Mouse (Mus musculus) ovary, postnatal 14 days (tissue): ENCODE measurements at regions not wholly inside any gene's neighbourhood (a gene's known extent, or its start where the extent isn't known, plus 50 kb on each side); places are given as distances from the start of the nearest gene placed in this dataset.

ENCODE experiments used
- DNase-seq: peaks from one replicate; pipeline ENCODE4 v3.0.0; 2022; ENCODE audit warnings: low spot score

DNA sequence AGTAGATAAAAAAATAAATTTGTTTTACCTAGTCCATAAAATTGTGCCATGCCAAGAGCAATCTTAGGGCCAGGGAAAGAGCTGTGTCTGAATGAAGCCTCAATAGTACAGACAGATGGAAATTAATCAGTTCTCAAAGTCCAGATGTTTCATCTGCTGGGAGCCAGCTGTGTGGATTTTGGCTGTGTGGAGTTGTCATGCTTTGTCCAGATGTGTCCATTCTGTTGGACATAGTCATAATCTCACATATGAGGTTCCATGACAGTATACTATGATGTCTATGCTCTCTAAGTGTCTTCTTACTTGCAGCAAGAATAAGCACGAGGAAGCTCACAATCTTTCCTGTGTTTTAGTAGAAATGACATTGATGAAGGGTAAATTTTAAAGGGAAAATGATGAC lies 105.8 kb upstream of the 4933415F23Rik start:
- DNase-seq, result no peak

DNA sequence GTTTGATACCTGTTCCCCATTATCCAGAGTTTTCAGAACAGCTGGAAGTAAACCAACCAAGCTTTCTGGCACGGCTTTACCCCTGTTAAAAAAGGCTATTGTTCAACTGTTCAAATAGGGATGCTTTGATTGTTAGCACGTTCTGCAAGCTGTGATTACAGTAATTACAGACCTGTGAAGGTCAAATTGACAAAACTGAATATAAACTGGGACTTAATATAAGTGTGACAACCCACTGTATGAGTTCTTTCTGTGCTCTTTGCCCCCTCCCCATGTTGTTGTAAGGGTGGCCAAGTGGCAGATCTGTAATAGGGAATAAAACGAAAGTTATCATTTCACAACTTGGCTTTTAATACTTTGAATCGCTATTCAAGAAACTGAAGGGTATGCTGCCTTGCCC lies 105.0 kb upstream of the 4933415F23Rik start:
- DNase-seq, result no peak

DNA sequence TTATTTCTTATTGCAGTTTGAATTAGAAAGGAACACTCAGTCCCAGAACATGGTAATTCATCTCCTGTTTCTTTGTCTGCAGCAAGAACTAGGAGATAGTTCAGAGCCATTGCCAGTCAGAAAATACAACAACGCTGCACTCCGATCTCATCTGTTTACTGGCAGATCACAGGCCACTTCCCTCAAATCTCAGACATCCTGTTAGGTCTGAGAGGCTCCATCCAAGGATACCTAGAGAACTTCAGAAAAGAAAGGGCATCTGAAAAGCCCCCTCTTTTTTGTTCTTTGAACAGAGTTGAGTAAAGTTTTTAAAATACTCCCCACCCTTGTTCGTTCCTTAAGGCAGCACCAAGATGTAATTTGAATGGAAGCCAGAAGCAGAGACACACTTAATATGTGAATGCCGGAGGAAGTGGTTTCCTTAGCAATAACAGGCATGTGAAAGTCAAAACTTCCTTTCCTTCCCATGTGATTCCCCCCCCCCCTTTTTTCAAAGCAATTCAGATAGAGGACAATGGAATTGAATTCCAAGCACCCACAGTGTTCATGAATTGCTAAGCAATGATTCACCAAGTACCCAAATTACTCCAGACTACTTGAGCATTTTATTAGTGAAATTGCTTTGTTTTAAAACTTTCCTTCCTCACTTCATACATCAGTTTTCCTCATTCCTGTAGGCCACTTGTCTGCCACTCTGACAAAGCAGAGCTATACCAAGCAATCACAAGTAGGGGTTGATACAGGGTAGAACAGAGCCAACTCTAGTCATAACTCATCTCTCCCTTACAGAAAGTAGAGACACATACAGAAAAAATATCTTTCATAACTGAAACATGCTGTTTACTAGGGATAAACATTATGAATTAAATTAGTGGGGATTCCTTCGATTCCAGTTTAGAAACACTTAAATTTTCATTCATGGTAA lies 100.7 kb upstream of the 4933415F23Rik start:
- DNase-seq, result no peak

DNA sequence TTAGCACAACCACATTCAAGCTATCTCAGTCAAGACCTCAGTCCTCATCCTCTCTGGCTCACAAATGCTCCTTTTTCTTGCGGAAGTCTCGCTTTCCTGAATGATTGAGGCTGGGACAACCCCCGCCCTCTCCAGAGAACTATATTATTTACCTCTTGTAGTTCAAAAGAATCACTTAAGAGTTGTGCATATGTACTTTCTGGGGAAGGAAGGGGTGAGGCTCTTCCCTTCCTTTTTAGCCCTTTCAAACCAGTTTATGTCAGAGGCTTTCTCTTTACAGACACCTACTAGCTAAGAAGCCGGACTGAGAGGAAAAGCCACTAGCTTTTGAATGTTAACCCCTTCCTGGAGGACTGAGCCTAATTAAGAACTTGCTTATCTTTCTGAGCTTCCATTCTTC lies 98.4 kb upstream of the 4933415F23Rik start:
- DNase-seq, result no peak

DNA sequence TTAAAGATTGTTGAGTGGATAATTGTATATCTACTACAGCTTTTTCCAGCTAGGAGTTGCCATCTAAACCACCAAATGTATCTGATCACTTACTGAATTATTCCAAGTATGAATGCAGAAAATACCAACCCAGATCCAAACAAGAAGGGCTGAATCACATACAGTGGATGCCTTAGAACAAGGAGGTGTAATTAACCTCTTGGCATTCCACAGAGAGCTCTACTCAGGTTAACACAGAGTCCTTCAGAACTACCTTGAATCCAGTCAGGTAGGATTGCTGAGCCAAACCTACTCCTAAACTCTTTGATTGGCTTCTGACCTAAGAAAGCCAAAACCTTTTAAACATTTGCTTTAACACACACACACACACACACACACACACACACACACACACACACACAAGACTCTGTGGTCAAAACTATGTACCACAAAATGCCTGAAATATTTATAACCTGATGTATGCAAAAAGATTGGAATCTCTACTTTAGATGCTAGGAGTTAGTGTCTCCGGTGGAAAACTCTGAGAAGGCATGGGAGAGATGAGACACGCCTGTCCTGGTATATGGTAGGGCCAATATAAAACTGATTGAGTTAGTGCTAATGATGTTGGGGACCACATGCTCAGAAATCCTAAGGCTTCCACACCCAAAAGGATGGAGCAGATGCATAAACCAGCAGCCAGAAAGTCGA lies 88.4 kb upstream of the 4933415F23Rik start:
- DNase-seq, result no peak

DNA sequence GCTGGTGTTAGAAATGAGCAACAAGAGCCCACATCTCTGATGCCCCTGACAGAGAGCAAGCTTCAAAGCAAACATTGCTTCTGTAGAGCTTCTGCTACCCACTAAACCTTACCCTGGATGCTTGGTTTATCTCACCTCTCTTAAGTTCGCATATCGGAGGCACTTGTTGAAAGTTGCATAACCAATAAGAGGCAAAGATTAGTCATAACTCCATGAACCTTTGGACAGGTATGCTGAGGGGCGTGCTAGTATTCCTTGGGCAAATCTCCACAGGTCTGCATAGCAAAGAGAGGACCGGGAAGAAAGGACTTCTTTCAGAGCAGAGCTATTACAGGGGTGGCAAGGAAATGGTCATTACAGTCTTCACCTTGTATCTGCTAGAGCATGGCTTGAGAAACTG lies 87.7 kb upstream of the 4933415F23Rik start:
- DNase-seq, result no peak

DNA sequence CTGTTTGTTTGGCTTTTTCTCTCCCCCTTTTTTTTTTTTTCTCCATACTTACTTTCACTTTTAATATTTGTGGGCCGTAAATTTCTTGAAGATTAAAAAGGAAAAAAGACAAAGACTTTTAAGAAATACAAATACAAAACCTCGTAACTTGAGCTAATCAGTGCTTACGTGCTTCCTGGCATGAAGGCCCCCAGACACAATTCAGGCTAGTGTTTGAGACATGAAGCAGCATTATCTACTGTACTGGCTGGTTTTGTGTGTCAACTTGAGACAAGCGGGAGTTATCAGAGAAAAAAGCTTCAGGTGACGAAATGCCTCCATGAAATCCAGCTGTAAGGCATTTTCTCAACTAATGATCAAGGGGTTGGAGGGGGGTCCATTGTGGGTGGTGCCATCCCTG lies 86.2 kb upstream of the 4933415F23Rik start:
- no peak for DNase-seq

DNA sequence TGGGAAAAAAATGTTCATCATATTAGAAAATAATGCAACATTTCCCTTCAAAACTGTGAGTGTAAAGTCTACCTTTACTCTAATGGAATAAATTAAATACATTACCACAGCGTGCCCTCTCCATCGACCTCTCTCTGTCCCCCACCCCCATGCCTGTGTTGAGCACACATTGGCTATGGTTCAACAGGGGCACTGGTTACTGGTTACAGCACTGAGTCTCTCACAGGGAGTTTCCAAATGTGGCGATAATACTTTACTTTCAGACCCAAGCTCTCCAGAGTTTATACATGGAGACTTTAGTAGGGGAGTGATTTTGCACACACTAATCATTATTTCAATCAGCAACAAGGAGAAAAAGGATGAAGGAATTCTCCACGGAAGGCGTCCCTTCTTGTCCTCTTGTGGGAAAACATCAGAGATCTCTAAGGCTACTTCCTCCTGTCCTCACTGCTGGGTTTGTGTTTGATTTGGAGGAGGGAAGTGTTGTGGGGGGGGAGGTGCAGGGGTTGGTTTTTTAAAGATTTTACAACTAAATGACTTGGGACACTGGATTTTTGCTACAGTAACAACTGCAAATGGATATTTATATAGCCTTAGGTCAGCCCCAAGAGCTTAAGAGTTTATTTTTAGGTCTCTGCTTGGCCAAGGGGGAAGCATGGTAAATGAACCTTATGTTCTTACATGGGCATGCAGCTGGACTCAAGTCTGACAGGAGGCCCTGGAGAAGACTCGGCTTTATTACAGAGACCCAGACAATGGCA lies 85.6 kb upstream of the 4933415F23Rik start:
- DNase-seq, result no peak

DNA sequence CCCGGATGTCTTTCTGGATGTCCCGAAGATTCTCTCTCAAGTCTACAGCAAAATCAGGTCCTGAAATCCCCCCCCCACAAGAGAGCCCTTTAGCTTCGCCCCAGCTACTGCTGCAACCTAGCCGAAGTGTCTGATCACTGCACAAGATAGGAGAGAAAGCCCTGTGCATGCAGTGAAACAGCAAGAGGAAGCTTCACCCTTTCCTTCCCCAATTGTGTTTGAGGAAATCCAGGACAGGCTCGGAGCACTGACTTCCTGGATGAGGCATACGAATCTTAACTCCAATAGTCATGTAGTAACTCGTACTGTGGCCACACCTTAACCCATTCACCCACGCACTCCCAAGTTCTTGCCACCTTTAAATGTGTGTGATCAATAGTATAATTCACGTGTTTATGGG lies 82.7 kb upstream of the 4933415F23Rik start:
- DNase-seq, result no peak

DNA sequence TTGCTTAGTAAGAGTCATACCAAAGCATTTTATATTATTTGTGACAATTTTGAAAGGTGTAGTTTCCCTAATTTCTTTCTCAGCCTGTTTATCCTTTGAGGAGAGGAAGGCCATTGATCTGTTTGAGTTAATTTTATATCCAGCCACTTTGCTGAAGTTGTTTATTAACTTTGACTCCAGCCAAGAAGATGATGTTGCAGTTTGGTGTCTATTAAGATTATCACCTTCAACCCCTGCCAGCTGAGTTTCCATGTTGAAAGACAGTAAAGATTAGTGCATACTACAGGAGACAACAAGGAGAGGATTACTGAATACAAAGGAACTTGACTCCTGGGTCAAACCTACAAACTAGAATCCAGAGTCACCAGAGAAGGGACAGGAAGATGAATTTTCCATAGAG lies 80.5 kb upstream of the 4933415F23Rik start:
- DNase-seq, result no peak

DNA sequence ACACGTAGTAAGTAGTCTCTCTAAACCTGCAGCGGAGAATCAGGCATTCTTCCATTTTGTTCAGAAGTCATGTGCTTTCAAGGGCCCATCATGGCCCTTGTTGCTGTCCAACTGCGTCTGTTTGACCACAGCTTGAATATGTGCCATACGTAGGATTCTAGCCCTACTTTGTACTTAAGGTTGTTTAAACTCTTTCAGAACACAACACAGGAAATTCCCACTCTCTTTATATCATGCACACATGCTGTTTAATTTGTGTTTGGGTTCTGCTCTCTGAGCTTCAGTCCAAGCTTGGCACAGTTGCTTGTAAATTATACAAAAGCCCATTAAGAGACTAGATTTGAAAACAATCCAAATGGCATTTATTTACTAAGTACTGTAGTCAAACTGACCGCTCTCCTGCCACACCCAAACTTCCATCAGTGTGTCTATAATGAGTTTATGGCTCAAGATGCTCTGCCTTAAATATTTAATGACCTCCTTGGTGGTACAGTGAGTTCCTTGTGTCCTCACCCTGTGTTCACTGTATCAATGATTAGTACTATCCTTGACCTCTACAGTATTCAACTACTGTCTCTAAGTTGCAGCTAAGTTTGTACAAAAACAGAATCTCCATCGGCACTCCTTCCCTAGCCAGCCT lies 76.4 kb upstream of the 4933415F23Rik start:
- DNase-seq, result no peak

DNA sequence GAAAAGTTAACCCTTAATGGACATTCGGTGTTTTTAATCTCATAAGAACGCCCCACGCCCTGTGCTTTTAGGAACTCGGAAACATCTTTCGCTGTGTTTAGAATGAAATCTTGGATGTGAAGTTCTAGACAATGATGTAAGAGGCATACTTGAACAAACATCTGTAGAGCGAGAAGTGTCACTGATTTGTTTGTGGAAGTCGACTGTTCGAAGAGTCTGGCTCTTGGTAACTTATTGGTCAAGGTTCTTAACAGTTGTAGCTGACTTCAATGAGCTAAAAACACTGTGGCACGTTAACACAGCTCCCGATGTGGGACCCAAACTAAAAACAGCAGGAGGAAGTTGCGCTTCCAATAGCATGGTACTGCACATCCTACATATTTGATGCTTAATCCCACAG lies 72.0 kb upstream of the 4933415F23Rik start:
- DNase-seq, result no peak

DNA sequence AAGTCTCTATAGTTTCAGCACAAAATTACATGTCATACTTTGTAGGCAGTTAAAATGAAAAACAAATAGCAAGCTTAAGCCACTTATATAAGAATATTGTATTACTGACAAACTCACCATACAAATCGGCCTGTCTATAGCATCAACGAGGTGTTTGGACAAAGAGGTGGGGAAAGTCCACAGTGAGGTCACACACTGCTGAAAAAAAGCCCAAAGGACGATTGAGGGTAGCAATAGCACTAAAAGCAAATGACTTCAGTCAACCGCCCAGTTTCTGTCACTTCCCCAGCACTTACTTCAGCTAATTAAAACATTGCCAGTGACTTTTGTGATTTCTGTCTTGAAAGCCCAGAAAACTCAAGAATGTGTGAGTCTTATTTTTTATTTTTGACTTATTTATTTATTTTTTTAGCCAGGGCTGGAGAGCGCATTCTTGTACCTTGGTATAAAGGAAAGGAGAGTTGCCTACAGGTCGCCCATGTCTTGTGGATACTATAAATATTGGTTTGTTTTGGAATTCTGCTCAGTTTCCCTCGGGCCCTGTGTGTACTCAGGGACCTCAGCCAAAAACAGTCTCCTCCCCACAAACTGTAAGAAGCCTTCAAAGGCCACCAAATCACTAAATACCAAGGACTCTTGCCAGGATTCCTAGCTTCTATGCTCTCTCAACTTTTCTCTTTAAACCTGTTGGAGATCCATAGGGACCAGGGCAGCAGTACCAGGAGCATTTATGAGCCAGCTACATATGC lies 71.2 kb upstream of the 4933415F23Rik start:
- no peak for DNase-seq

DNA sequence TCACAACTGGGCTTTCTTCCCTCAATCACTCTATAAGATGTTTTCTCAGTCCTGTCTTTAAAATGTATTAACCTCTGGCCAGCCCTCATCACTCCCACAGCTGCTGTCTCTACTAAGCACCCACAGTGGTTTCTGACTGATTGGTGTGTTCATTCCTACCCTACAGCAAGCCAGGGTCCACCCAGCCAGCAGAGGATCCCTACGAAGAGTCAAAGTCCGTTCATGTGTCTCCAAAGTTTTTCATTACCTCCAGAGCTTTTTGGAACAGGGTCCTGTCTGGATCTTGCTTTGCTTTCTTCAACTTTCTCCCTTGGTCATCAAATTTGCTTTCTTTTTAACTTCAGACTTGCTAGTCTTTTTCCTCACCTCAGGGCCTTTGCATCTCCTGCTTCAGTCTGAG lies 69.3 kb upstream of the 4933415F23Rik start:
- DNase-seq, result no peak

DNA sequence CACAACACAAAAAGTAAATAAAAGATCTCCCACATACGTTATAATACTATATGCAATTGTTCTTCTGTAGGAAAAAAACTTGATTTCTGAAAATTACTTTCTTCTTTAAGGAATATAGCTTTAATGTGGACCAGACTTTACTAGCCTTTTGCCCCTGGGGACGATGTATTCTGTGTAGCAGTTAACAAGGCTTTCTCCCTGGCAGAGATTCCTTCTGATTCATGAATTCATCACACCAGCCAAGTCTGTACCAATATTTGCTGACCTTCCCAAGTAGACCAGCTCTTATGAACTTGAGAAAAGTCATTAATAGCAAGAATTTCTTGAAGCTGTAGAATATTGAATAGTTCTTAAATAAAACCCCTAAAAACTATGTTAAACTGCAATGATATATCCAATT lies 68.7 kb upstream of the 4933415F23Rik start:
- DNase-seq, result no peak

DNA sequence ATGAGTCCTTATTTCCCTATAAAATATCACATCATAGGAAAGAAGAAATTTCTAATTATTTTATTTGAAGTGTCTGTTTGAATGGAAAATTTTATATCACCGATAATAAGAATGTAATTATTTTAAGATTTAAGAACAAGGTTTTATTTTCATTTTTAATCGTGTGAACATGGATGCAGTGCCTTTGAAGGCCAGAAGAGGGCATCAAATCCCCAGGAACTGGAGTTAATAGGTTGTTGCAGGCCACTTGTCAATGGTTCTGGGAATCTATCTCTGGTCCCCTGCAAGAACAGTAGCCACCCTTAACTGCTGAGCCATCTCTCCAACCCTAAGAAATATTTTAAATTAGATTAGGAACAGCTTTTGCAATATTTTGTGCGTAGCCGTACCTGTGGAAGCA lies 66.5 kb upstream of the 4933415F23Rik start:
- no peak for DNase-seq

DNA sequence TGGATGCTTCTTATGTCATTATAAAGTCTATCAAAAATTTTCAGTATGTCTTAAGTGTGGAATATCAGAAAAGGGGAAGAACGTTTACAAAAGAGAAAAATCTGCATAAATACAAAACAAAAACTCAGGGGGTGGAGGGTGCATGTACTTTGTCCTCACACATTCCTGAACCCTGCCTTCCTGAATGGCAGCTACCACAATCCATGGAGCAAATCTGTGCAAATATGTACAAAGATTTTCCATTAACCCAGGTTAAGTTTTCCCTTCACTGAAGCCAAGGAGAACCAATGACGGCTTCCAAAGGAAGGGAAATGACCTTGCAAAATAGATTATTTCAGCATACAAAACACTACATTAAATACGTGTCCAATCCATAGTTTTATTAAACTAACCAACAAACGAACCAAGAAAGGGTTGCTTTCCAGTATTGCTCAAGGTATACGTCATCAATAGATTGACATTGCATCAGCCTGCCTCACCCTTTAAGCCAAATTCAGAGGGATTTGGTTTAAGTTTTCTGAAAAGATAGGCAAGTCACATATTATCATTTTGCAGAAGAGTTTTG lies 61.4 kb upstream of the 4933415F23Rik start:
- DNase-seq, result no peak

DNA sequence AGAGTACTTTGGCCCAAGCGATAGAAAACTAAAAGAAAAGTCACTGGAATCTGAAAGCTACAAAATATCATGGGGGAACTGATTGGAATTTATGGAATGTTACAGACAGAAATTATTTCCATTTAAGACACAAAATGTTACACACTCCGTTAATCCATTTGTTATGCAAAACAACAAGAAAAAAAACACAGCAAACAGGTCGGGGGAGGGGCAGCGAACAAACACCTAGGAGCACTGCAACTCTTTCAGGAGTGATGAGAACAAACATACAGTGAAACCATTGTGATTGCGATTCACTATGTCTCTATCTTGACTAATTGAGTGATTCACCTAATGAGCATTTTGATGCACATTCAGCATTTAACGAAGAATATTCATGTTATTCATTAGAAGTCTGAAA lies 60.7 kb upstream of the 4933415F23Rik start:
- no peak for DNase-seq
